Mouse (Mus musculus): ENCODE measurements around the gene Tor4a. TPM values are rescaled to one million over a fixed set of nuclear protein-coding genes. Genes with fewer than 3 reads are reported as not detected.
A peak's percentile ranks its signal among the peaks of the same experiment; 100 is the strongest.

The Tor4a gene
- total RNA-seq, 2 experiments from 2014 or later: 17.4 to 25.1 TPM

DNA sequence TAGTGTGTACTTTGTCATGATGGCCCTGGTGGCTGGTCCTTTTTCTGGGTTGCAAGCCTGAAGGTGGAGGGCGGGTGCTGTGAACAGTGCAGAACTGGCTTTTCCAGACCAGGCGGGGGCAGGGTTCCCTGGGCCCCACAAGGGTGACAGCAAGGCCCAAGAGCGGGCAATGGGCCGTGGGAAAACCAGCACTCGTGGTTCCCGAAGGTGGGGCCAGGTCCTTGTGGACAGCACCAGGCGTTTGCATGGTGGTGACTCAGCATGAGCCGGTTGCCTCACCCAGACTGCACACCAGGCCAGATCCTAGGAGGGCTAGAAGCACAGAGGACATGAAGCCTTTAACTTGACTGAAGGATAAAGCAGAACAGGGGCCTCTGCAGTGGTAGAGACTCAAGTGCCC, 24.1 kb downstream of the Tor4a start:
- peak; percentile 67 for ATAC-seq (ENCODE audit: poor library complexity, severe bottlenecking)

DNA sequence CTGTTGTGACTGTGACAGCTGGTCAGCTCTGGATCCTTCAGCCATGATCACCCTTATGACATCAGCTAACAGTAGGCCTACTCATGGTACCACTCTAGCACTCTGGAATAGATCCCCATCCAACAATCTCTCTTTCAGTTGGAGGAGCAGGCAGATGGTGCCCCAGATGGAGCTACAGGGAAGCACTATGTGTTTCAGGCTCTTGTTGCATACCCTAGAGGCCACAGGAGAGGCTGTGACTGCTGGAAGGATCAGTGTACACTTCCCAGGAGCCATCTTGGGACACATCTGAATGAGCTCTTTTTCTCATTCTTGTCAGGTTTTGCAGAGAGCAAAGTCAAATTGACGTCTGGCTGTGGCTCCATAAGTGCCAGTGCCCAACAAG, 24.9 kb downstream of the Tor4a start:
- no peak for ATAC-seq (ENCODE audit: poor library complexity, severe bottlenecking)

DNA sequence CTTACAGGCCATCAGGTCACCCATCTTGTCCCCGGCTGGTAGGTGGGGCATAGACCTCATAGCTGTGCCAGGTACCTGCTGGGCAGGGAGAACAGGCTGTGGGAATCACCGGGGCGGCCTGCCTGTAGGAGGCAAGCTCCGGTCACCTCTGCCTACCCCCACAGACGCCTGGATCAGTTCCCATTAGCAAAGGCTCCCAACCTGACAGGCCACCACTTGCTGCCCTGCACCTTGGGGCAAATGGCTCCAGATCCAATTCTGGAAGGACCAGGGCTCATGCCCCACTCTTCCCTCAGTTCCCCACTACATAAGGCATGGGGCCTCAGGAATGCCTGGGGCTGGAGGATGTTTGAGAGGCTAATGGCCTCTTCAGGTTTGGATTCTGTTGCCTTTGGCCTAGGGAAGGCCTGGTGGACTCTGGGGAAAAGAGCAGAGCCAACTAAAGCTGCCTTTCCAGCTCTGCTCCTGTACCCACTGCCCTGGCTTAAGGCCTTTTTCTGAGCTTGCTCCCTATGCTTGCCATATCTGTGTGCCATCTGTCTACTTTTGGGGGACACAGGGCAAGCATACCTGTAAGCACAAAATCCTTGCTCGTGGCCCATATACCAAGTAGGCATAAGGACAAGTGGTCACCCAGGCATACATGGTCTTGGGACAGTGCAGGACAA, 25.5 kb downstream of the Tor4a start:
- ATAC-seq (ENCODE audit: poor library complexity, severe bottlenecking): no peak

DNA sequence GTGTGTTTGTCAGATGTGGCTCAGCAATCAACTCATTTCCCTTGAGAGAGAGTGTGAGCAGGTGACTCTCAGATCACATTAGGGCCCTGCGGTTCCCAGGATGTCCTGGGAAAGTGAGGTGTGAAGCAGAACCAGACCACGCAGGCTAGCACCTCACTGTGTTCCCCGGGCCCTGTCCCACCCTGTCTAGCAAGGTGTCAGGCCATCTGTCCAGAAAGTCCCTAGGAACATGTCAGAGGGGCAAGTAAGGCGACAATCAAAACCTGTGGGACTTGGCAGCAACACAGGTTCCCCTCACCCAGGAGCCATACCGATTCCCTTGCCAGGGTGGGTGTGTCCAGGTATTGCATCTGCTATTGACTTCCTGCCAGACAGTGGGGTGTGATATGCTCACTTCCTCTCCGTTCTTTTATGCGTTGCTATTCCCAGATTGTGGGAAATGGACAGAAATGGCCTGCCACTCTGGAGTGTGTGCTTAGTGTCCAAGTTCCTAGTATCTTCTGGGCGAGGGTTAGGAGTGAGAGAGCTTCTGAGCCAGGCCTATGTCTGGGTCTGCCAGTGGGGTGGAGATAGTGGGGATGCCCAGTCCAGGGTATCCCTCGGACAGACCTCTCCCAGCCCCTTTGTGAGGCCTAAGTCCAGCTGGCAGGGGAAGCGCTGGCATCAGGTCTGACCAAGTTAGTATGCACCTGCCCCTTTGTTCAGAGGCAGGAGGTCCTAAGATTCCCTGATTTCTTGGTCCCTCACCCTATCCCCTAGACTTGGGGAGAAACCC, 26.2 kb downstream of the Tor4a start:
- peak; percentile 51 for ATAC-seq (ENCODE audit: poor library complexity, severe bottlenecking)

DNA sequence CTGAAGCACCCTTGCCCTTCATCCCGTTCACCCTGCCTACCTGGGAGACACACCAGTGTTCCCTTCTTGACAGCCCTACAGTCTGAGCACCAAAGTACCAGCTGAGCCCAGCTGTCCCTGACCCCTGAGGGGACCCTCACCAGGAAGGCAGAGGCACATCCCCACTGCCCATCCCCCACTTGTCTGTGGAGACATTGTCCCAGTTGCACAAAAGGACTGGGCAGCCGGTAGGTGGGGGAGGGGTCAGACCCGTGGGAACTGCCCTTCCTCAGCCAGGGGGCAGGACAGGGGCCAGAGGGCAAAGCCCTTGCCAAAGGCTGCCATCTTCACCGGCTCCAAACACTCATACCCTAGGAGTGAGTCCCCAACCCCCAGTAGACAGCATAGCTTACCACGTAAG, 26.9 kb downstream of the Tor4a start:
- no peak for ATAC-seq (ENCODE audit: poor library complexity, severe bottlenecking)

DNA sequence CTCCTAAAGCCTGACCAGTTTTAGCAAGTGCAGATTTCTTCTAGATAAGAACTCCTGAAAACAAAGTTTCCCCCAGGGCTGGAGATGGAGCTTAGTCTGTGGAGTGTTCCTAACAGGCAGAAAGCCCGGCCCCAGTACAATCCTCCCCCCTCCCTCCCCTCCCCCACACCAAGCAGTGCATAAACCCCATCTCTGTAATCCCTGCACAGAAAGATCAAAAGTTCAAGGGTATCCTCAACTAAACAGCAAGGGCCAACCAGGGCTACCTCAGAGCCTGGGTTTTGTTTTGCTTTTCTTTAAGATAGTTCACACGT, 28.1 kb downstream of the Tor4a start:
- ATAC-seq (ENCODE audit: poor library complexity, severe bottlenecking): no peak

DNA sequence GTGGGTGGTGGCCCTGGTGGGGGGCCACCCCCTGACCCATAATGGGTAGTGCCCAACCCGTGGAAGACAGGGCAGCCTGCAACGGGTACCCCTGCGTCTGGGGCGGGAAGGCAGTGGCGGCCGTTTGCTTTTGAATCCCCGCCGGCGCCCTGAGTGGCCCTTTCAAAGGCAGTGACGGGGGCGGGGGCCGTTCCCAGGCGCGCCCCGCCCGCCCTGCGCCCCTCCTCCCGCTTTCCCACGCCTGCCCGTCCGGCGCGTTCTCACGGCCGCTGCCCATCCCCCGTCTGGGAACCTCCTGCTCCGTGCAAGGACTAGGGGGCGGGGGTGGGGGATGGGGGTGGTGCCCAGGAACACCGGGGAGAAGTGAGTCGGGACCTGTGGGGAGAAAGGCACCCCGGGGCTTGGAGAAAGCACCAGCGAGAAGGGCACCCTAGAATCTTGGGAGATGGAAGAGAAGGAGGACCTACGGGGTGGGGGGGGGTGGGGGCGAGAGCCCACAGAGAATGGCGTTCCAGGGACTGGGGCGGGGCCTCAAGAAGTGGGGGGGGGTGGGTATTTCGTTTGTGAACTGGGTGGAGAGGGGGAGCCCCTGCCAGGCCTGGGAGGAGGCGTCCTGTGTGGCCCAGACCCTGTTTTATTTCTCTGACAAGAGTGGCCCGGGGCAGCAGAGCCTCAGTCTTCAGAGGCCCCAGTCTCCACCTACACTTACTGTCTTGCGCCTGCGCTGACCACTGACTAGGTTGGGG, 28.6 kb downstream of the Tor4a start:
- ATAC-seq (ENCODE audit: poor library complexity, severe bottlenecking): peak; percentile 34; the same call in 1 of the 2 replicates

DNA sequence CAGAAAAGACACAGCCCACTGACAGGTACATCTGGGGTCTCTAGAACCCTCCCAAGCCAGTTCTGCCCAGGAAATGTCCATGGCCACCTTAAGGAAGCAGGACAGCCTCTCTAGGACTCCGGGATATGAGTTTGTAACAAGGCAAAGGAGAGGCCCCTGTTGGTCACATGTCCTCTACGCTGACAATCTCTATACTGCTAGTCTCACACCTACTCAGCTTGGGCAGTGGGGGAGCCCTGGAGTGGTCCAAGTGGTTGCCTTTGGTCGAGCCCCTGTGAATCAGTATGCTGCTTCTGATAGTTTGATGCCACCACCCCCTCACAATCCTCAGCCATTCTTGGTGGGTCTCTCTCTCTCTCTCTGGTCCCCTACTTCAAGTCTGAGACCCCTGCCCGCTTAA, 29.2 kb downstream of the Tor4a start:
- ATAC-seq (ENCODE audit: poor library complexity, severe bottlenecking): no peak

DNA sequence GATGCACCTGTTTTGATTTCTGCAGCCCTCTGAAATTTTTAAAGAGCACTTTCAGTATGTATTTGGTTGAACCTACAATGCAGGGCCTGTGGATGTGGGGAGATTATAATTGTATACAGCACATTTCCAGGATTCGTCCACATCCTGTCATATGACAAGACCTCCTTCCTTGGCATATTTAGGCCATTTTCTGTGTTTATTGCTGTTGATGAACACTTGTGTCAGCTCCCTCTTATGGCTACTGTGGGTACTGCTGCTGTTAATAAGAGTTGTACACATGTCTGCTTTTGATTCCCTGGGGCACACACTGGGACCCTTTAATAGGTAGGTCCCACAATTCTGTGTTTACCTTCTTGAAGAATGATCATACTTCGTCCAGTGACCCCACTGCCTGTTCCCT, 39.0 kb downstream of the Tor4a start:
- no peak for ATAC-seq (ENCODE audit: poor library complexity, severe bottlenecking)

DNA sequence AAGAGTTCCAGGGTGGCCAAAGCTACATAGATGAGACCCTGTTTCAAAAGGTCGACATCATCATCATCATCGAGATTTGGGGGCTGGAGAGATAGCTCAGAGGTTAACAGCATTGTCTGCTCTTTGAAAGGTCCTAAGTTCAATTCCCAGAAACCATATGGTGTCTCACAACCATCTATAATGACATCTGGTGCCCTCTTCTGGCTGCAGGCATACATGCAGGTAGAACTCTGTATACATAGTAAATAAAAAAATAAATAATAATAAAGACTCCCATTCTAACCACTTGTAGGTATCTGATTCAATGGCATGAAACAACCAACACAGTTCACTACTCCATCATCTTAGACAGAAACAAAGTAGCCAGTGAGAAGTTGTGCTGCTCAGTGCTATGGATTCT, 39.7 kb downstream of the Tor4a start:
- ATAC-seq (ENCODE audit: poor library complexity, severe bottlenecking): no peak

DNA sequence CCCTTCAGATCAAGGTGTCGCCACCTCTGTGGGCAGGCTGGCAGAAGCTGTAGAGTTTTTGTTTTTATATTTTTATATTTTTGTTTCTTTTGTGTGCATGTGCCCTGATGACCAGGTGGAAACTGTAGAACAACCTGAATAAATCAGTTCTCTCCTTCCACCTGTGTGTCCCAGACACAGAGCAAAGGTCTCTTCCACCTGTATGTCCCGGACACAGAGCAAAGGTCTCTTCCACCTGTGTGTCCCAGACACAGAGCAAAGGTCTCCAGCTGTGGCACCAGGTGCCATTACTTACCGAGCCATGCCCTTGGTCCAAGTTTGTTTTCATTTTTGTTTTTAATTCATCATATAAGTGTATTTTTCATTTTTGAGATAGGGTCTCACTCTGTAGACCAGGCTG, 40.5 kb downstream of the Tor4a start:
- ATAC-seq (ENCODE audit: poor library complexity, severe bottlenecking): no peak

DNA sequence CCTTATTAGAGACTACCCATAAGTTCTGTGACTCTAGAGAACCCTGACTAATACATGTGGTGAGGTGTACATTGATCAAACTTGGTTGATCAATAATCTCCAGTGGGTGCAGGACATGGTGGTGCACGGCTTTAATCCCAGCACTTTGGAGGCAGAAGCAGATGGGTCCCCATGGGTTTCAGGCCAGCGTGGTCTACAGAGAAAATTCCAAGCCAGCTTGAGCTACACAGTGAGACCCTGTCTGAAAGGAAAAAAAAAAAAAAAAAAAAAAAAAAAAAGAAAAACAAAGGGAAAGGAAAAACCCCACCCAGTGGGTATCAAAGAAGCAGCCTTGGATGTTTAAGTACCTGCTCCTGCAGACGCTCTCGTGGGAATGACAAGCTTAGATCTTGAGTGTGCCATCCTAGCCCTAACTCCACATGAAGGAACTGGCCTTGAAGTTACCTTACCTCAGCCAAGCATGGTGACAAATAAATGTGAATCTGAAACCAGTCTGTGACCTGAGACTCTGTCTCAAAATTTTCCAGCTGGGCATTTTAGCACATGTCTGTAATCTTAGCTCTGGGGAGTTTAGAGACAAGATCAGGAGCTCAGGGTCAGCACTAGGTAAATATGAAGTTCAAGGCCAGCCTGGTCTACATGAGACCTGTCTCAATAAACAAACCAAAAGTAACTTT, 45.3 kb downstream of the Tor4a start:
- no peak for ATAC-seq (ENCODE audit: poor library complexity, severe bottlenecking)

DNA sequence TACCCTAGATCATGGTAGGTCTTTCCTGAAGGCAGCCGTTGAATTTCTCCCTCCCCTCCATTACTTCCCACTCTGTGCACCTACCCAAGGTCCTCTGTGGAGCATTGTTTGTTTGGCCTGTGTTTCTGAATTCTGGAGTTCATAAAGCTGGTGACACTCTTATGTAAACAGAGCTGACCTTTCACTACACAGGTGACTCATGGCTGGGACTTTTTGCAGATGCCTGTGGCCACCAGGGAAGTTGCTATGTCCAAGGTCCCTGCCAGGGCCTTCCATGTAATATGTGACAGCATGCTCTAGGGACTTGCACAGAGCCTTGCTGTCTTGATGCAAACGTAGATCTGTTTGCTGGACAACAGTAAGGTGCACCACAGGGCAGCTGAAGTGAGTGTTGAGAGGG, 47.0 kb downstream of the Tor4a start:
- no peak for ATAC-seq (ENCODE audit: poor library complexity, severe bottlenecking)

DNA sequence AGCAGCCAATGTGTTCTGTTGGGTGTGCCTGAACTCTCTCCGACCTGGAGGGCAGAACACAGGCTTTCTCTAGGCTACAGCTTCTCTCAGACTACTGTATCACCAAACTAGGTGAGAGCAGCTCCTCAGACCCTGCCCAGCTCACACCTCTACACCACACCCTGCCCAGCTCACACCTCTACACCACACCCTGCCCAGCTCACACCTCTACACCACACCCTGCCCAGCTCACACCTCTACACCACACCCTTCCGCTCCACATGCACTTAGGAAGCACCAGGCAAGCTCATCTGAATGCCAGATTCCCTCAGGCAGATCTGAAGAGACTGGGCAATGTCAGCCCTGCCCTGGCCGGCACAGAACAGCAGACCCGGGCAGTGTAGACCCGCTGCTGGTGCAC, 48.8 kb downstream of the Tor4a start:
- peak; percentile 69 for ATAC-seq (ENCODE audit: poor library complexity, severe bottlenecking)

DNA sequence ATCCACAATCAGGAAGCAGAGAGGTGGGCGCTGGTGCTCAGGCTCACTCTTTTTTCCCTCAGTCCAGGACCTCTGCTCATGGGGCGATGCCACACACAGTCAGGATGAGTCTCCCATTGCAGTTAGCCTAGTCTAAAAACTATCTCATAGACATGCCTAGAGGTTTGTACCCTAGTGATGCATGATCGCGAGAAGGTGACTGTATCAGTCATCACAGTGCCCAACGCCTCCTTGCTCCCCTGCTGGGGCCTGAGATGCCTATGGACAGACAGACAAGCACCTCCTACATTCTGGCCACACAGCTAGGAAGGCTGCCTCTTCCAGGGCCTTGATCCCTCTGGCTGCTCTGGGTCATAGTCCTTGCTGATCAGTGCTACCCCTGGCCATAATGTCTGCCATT, 49.3 kb downstream of the Tor4a start:
- no peak for ATAC-seq (ENCODE audit: poor library complexity, severe bottlenecking)

DNA sequence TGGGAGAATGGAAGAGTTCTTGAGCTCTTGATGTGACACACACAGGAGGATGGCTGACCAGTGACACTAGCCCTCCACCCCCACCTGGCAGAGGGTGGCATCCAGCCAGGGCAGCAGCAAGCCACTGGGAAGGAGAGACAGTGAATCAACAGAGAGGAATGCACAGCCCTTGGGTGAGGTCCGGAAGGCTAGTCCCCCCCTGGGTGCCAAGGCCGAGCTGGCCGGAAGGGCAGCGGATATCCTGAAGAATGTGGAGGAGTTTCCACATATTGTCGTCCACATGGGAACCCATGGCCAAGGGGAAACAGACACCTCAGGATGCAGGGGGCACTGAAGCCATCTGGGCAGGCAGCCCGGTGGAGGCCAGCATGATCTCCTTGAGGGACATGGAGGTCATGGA, 51.3 kb downstream of the Tor4a start:
- ATAC-seq (ENCODE audit: poor library complexity, severe bottlenecking): no peak

Other genes with a start within 250 kb of the Tor4a start
Only the 30 nearest of the 32 such genes appear.
- 38.3 and 46.3 TPM in 2 replicates for gene Mrpl41, start 221.8 kb downstream of the Tor4a start, total RNA-seq (2015)
- gene Mrpl41, start 221.8 kb downstream of the Tor4a start, total RNA-seq (2017): 69.8 and 73.4 TPM in 2 replicates
- 43.7 and 55.6 TPM in 2 replicates for gene Pnpla7, start 220.9 kb downstream of the Tor4a start, total RNA-seq (2015)
- gene Pnpla7, start 220.9 kb downstream of the Tor4a start, total RNA-seq (2017): 38.3 and 38.5 TPM in 2 replicates
- 6.0 and 6.9 TPM in 2 replicates for gene Nsmf, start 142.5 kb downstream of the Tor4a start, total RNA-seq (2015)
- gene Nsmf, start 142.5 kb downstream of the Tor4a start, total RNA-seq (2017): 6.4 and 10.8 TPM in 2 replicates
- gene Entpd8, start 116.6 kb downstream of the Tor4a start, total RNA-seq (2015): not detected in 2 replicates
- gene Entpd8, start 116.6 kb downstream of the Tor4a start, total RNA-seq (2017): not detected in 2 replicates
- not detected in 2 replicates for gene Noxa1, start 101.7 kb downstream of the Tor4a start, total RNA-seq (2015)
- gene Noxa1, start 101.7 kb downstream of the Tor4a start, total RNA-seq (2017): not detected in 2 replicates
- 1.1 TPM in 1 of 2 replicates, not detected in the other for gene Nrarp, start 16.1 kb downstream of the Tor4a start, total RNA-seq (2015)
- gene Nrarp, start 16.1 kb downstream of the Tor4a start, total RNA-seq (2017): 0.22 and 0.28 TPM in 2 replicates
- 21.4 and 23.8 TPM in 2 replicates for gene Nelfb, start 14.6 kb upstream of the Tor4a start, total RNA-seq (2015)
- 30.1 and 36.5 TPM in 2 replicates for gene Nelfb, start 14.6 kb upstream of the Tor4a start, total RNA-seq (2017)
- gene Stpg3, start 17.8 kb upstream of the Tor4a start, total RNA-seq (2015): not detected in 2 replicates
- gene Stpg3, start 17.8 kb upstream of the Tor4a start, total RNA-seq (2017): not detected in 2 replicates
- gene Fam166a, start 21.9 kb upstream of the Tor4a start, total RNA-seq (2015): 0.20 and 0.57 TPM in 2 replicates
- gene Fam166a, start 21.9 kb upstream of the Tor4a start, total RNA-seq (2017): not detected in 2 replicates
- gene Tubb4b, start 27.8 kb upstream of the Tor4a start, total RNA-seq (2015): 269 and 285 TPM in 2 replicates
- gene Tubb4b, start 27.8 kb upstream of the Tor4a start, total RNA-seq (2017): 371 and 385 TPM in 2 replicates
- gene Slc34a3, start 37.5 kb upstream of the Tor4a start, total RNA-seq (2015): not detected in 2 replicates
- not detected in 2 replicates for gene Slc34a3, start 37.5 kb upstream of the Tor4a start, total RNA-seq (2017)
- gene Rnf224, start 39.9 kb upstream of the Tor4a start, total RNA-seq (2015): not detected in 2 replicates
- gene Rnf224, start 39.9 kb upstream of the Tor4a start, total RNA-seq (2017): not detected in 2 replicates
- 0.14 TPM in 1 of 2 replicates, not detected in the other for gene Rnf208, start 45.4 kb upstream of the Tor4a start, total RNA-seq (2015)
- gene Rnf208, start 45.4 kb upstream of the Tor4a start, total RNA-seq (2017): not detected in 2 replicates
- not detected in 2 replicates for gene Cysrt1, start 45.6 kb upstream of the Tor4a start, total RNA-seq (2015)
- gene Cysrt1, start 45.6 kb upstream of the Tor4a start, total RNA-seq (2017): not detected in 2 replicates
- gene AL732309.1, start 50.0 kb upstream of the Tor4a start, total RNA-seq (2015): 4.7 TPM in 2 replicates
- 1.7 TPM in 1 of 2 replicates, not detected in the other for gene AL732309.1, start 50.0 kb upstream of the Tor4a start, total RNA-seq (2017)
- gene Tmem203, start 58.6 kb upstream of the Tor4a start, total RNA-seq (2015): 8.4 and 13.1 TPM in 2 replicates
- 7.4 and 10.9 TPM in 2 replicates for gene Tmem203, start 58.6 kb upstream of the Tor4a start, total RNA-seq (2017)
- 7.5 and 10.5 TPM in 2 replicates for gene Tprn, start 65.7 kb upstream of the Tor4a start, total RNA-seq (2015)
- 5.2 and 6.0 TPM in 2 replicates for gene Tprn, start 65.7 kb upstream of the Tor4a start, total RNA-seq (2017)
- gene Ssna1, start 75.6 kb upstream of the Tor4a start, total RNA-seq (2015): 159 TPM in 2 replicates
- gene Ssna1, start 75.6 kb upstream of the Tor4a start, total RNA-seq (2017): 61.1 and 86.0 TPM in 2 replicates
- gene Anapc2, start 75.6 kb upstream of the Tor4a start, total RNA-seq (2015): 28.9 and 40.5 TPM in 2 replicates
- 25.1 and 32.1 TPM in 2 replicates for gene Anapc2, start 75.6 kb upstream of the Tor4a start, total RNA-seq (2017)
- gene Tmem210, start 91.3 kb upstream of the Tor4a start, total RNA-seq (2015): not detected in 2 replicates
- not detected in 2 replicates for gene Tmem210, start 91.3 kb upstream of the Tor4a start, total RNA-seq (2017)
- not detected in 2 replicates for gene Lrrc26, start 93.0 kb upstream of the Tor4a start, total RNA-seq (2015)
- not detected in 2 replicates for gene Lrrc26, start 93.0 kb upstream of the Tor4a start, total RNA-seq (2017)
- not detected in 2 replicates for gene Grin1, start 122.3 kb upstream of the Tor4a start, total RNA-seq (2015)
- not detected in 2 replicates for gene Grin1, start 122.3 kb upstream of the Tor4a start, total RNA-seq (2017)
- gene Man1b1, start 135.5 kb upstream of the Tor4a start, total RNA-seq (2015): 14.8 TPM in 2 replicates
- 36.8 and 40.8 TPM in 2 replicates for gene Man1b1, start 135.5 kb upstream of the Tor4a start, total RNA-seq (2017)
- 25.1 and 30.5 TPM in 2 replicates for gene Dpp7, start 159.5 kb upstream of the Tor4a start, total RNA-seq (2015)
- gene Dpp7, start 159.5 kb upstream of the Tor4a start, total RNA-seq (2017): 27.8 and 50.7 TPM in 2 replicates
- gene Uap1l1, start 168.8 kb upstream of the Tor4a start, total RNA-seq (2015): 34.4 and 36.0 TPM in 2 replicates
- gene Uap1l1, start 168.8 kb upstream of the Tor4a start, total RNA-seq (2017): 11.0 and 12.6 TPM in 2 replicates
- gene Sapcd2, start 175.4 kb upstream of the Tor4a start, total RNA-seq (2015): 4.9 and 5.5 TPM in 2 replicates
- gene Sapcd2, start 175.4 kb upstream of the Tor4a start, total RNA-seq (2017): 3.6 and 4.6 TPM in 2 replicates
- not detected in 2 replicates for gene Entpd2, start 199.0 kb upstream of the Tor4a start, total RNA-seq (2015)
- not detected in 2 replicates for gene Entpd2, start 199.0 kb upstream of the Tor4a start, total RNA-seq (2017)
- gene Npdc1, start 202.5 kb upstream of the Tor4a start, total RNA-seq (2015): not detected in 2 replicates
- gene Npdc1, start 202.5 kb upstream of the Tor4a start, total RNA-seq (2017): not detected in 2 replicates
- 10.1 and 11.6 TPM in 2 replicates for gene Fut7, start 226.4 kb upstream of the Tor4a start, total RNA-seq (2015)
- gene Fut7, start 226.4 kb upstream of the Tor4a start, total RNA-seq (2017): 20.4 and 21.5 TPM in 2 replicates
- 25.5 and 33.3 TPM in 2 replicates for gene Abca2, start 231.8 kb upstream of the Tor4a start, total RNA-seq (2015)
- gene Abca2, start 231.8 kb upstream of the Tor4a start, total RNA-seq (2017): 12.0 and 13.0 TPM in 2 replicates